Mouse (Mus musculus) embryo, embryonic 10 days (tissue): Measurements from ENCODE around the gene Nifk.

ENCODE experiments used
- DNase-seq: peaks from one replicate; pipeline ENCODE4 v3.0.0-alpha.2; 2015; ENCODE audit warnings: low spot score

Nifk gene

GRCm38 (mm10) chr1:118380105-118380786, 58.6 kb downstream of the Nifk start:
- DNase-seq: no peak
